Mouse (Mus musculus): ENCODE measurements around the gene Il1rap. TPM values are rescaled to one million over a fixed set of nuclear protein-coding genes. Genes with fewer than 3 reads are reported as not detected.
A peak's percentile ranks its signal among the peaks of the same experiment; 100 is the strongest.

Gene Il1rap
- total and polyA plus RNA-seq, 3 experiments: 5.4 to 5.9 TPM; not detected in 1

GRCm38 (mm10) chr16:26643077-26643476 is 61.6 kb downstream of the Il1rap start:
- peaks cover 8 to 10% of the 10 kb centered on the region in 2 experiments for H3K4me1 ChIP-seq (ENCODE audit: control insufficient read depth in 1 of 2, insufficient read depth in 2 of 2, low read length in 2 of 2)

GRCm38 (mm10) chr16:26646066-26646465 is 64.6 kb downstream of the Il1rap start:
- Histone ChIP-seq H3K36me3 (ENCODE audit: control insufficient read depth in 1 of 2, insufficient read depth in 2 of 2, low read length in 2 of 2) (peaks cover 0 to 13% of the 10 kb centered on the region in 2 experiments; a peak in 2 of 4 replicates), H3K79me2 (ENCODE audit: control insufficient read depth, insufficient read depth, low read length, poor library complexity) (no peaks in the 10 kb centered on the region), H3K4me1 (ENCODE audit: control insufficient read depth in 1 of 2, insufficient read depth in 2 of 2, low read length in 2 of 2) (peaks cover 8 to 10% of the 10 kb centered on the region in 2 experiments), H3K27me3 (ENCODE audit: control insufficient read depth in 1 of 2, insufficient read depth in 2 of 2, low read length in 2 of 2) (no peaks in the 10 kb centered on the region), H3K9ac (ENCODE audit: control insufficient read depth, low read depth, low read length, poor library complexity, severe bottlenecking) (no peak overlapping the region), H3K27ac (ENCODE audit: control insufficient read depth, low read depth, low read length) (no peak overlapping the region), H3K4me3 (ENCODE audit: control insufficient read depth in 1 of 2, insufficient read depth in 1 of 2, low read depth in 2 of 2, low read length in 2 of 2) (peak overlapping the region in 1 of 2 experiments; percentile 35; a peak in 1 of 4 replicates), H3K9me3 (replicated peaks; ENCODE audit: insufficient read depth, low read length) (no peaks in the 10 kb centered on the region)
- TF ChIP-seq GABPA (IDR thresholded peaks at IDR 0.05; ENCODE audit: low read depth, low read length) (0 out of 2 replicates have a peak, but pooled peaks have one; percentile 47), BHLHE40 (IDR thresholded peaks at IDR 0.05; ENCODE audit: borderline replicate concordance, low read depth, low read length) (no peak), EP300 (IDR thresholded peaks at IDR 0.05; ENCODE audit: low read depth in 1 of 2, low read length in 2 of 2) (peak in 1 of 2 experiments; percentile 11; a peak in 1 of 4 replicates), MYB (IDR thresholded peaks at IDR 0.05; ENCODE audit: low read depth, low read length) (0 out of 2 replicates have a peak, but pooled peaks have one; percentile 22), ZNF384 (IDR thresholded peaks at IDR 0.05; ENCODE audit: low read depth, low read length) (peak; percentile 40; the same call in 1 of the 2 replicates), E2F4 (IDR thresholded peaks at IDR 0.05; ENCODE audit: borderline replicate concordance, low read depth, low read length) (no peak), CHD2 (IDR thresholded peaks at IDR 0.05; ENCODE audit: low read length) (no peak), ZKSCAN1 (IDR thresholded peaks at IDR 0.05; ENCODE audit: low read depth, low read length) (no peak), USF2 (IDR thresholded peaks at IDR 0.05; ENCODE audit: borderline replicate concordance in 1 of 2, insufficient read depth in 1 of 2, low read depth in 1 of 2, low read length in 2 of 2) (no peak), MAFK (IDR thresholded peaks at IDR 0.05; ENCODE audit: borderline replicate concordance, low read depth, low read length) (no peak; the same call in 1 of the 2 replicates), CHD1 (IDR thresholded peaks at IDR 0.05; ENCODE audit: low read depth, low read length) (no peak), USF1 (IDR thresholded peaks at IDR 0.05; ENCODE audit: low read depth, low read length) (no peak), TCF12 (IDR thresholded peaks at IDR 0.05; ENCODE audit: low read depth, low read length) (no peak)
- peak; percentile 57 for DNase-seq (ENCODE audit: low read depth, low spot score)

More at GRCm38 (mm10) chr16:26643077-26643476, 61.6 kb downstream of the Il1rap start:
- no peak overlapping the region for H3K9ac ChIP-seq (ENCODE audit: control insufficient read depth, low read depth, low read length, poor library complexity, severe bottlenecking)
- no peaks in the 10 kb centered on the region for H3K9me3 ChIP-seq (replicated peaks; ENCODE audit: insufficient read depth, low read length)
- H3K36me3 ChIP-seq (ENCODE audit: control insufficient read depth in 1 of 2, insufficient read depth in 2 of 2, low read length in 2 of 2): peaks cover 0 to 13% of the 10 kb centered on the region in 2 experiments; a peak in 2 of 4 replicates
- TF ChIP-seq POLR2A (IDR thresholded peaks at IDR 0.05; ENCODE audit: control insufficient read depth in 1 of 2, insufficient read depth in 1 of 2, low read depth in 1 of 2, low read length in 2 of 2, poor library complexity in 1 of 2): no peak
- no peak for TF ChIP-seq JUND (IDR thresholded peaks at IDR 0.05; ENCODE audit: low read depth, low read length)
- no peak for TF ChIP-seq RCOR1 (IDR thresholded peaks at IDR 0.05; ENCODE audit: low read depth, low read length)
- TF ChIP-seq KAT2A (conservative IDR thresholded peaks at IDR 0.05; ENCODE audit: low read depth, low read length): no peak
- TF ChIP-seq MEF2A (IDR thresholded peaks at IDR 0.05; ENCODE audit: extremely low read depth, insufficient replicate concordance, low read depth, low read length, poor library complexity, severe bottlenecking): no peak
- TF ChIP-seq E2F4 (IDR thresholded peaks at IDR 0.05; ENCODE audit: borderline replicate concordance, low read depth, low read length): no peak
- no peak for TF ChIP-seq EP300 (IDR thresholded peaks at IDR 0.05; ENCODE audit: low read depth in 1 of 2, low read length in 2 of 2)
- no peak for TF ChIP-seq USF2 (IDR thresholded peaks at IDR 0.05; ENCODE audit: borderline replicate concordance in 1 of 2, insufficient read depth in 1 of 2, low read depth in 1 of 2, low read length in 2 of 2)
- TF ChIP-seq USF1 (IDR thresholded peaks at IDR 0.05; ENCODE audit: low read depth, low read length): no peak
- no peak for TF ChIP-seq BHLHE40 (IDR thresholded peaks at IDR 0.05; ENCODE audit: borderline replicate concordance, low read depth, low read length)
- no peak for TF ChIP-seq MAZ (IDR thresholded peaks at IDR 0.05; ENCODE audit: low read depth, low read length)
- TF ChIP-seq CTCF (IDR thresholded peaks at IDR 0.05 in 2 of 3, conservative IDR thresholded peaks at IDR 0.05 in 1 of 3; ENCODE audit: control insufficient read depth in 1 of 3, insufficient read depth in 1 of 3, low read depth in 2 of 3, low read length in 3 of 3, poor library complexity in 1 of 3, severe bottlenecking in 1 of 3): no peak
- no peak for TF ChIP-seq NELFE (IDR thresholded peaks at IDR 0.05; ENCODE audit: low read depth, low read length)
- TF ChIP-seq CHD1 (IDR thresholded peaks at IDR 0.05; ENCODE audit: low read depth, low read length): no peak
- TF ChIP-seq CHD2 (IDR thresholded peaks at IDR 0.05; ENCODE audit: low read length): no peak
- TF ChIP-seq POLR2AphosphoS2 (IDR thresholded peaks at IDR 0.05; ENCODE audit: low read length): no peak
- TF ChIP-seq ZC3H11A (IDR thresholded peaks at IDR 0.05; ENCODE audit: low read depth, low read length): no peak
- no peak for TF ChIP-seq SIN3A (IDR thresholded peaks at IDR 0.05; ENCODE audit: low read length)
- no peak for TF ChIP-seq UBTF (IDR thresholded peaks at IDR 0.05; ENCODE audit: borderline replicate concordance, insufficient read depth, low read depth, low read length)
- TF ChIP-seq MAX (IDR thresholded peaks at IDR 0.05; ENCODE audit: low read length): no peak
- no peak overlapping the region for H3K27ac ChIP-seq (ENCODE audit: control insufficient read depth, low read depth, low read length)
- H3K4me3 ChIP-seq (ENCODE audit: control insufficient read depth in 1 of 2, insufficient read depth in 1 of 2, low read depth in 2 of 2, low read length in 2 of 2): no peak overlapping the region
- no peaks in the 10 kb centered on the region for H3K79me2 ChIP-seq (ENCODE audit: control insufficient read depth, insufficient read depth, low read length, poor library complexity)
- no peaks in the 10 kb centered on the region for H3K27me3 ChIP-seq (ENCODE audit: control insufficient read depth in 1 of 2, insufficient read depth in 2 of 2, low read length in 2 of 2)
- no peak for DNase-seq (ENCODE audit: low read depth, low spot score)

Data from MEL (cell line).